21 mouse cellular contexts compared by ENCODE assay signal in genomic region chr9:119231552-119231951, GRCm38 (mm10). TPM values are rescaled to one million over a fixed set of nuclear protein-coding genes. Genes with fewer than 3 reads are reported as not detected.
"Had no signal": no experiment of that assay in that cellular context is flagged by ENCODE, and none has a peak within 500 bp of the region (broad histone marks: within the 10 kb centered on the region; RNA-seq: fewer than 3 reads in every experiment).

No protein-coding gene starts in this region.

- H3K36me3 ChIP-seq: limb, embryonic 10.5 days; midbrain, embryonic 15.5 days; neural tube, embryonic 12.5 days had no signal

- ATAC-seq: lung, postnatal 0 days; midbrain, embryonic 15.5 days had no signal

- H3K9me3 ChIP-seq: limb, embryonic 10.5 days; midbrain, embryonic 15.5 days; neural tube, embryonic 12.5 days had no signal

- H3K4me1 ChIP-seq: limb, embryonic 10.5 days; midbrain, embryonic 15.5 days; neural tube, embryonic 12.5 days had no signal

- H3K4me3 ChIP-seq: layer of hippocampus, adult 2 months; left cerebral cortex, adult 2 months; limb, embryonic 10.5 days; midbrain, embryonic 15.5 days; neural tube, embryonic 12.5 days had no signal

- H3K27ac ChIP-seq: layer of hippocampus, adult 2 months; left cerebral cortex, adult 2 months; limb, embryonic 10.5 days; midbrain, embryonic 15.5 days; neural tube, embryonic 12.5 days had no signal

- H3K9ac ChIP-seq: midbrain, embryonic 15.5 days; neural tube, embryonic 12.5 days had no signal

- H3K27me3 ChIP-seq: midbrain, embryonic 15.5 days; neural tube, embryonic 12.5 days had no signal

- DNase-seq: kidney, adult 11 months; kidney, adult 9 months; kidney, postnatal 10 days; kidney, postnatal 4 days; lung, adult 2 months; lung, postnatal 4 days; spleen, adult 18-20 months; thymus, postnatal 36 days had no signal

- H3K4me2 ChIP-seq: midbrain, embryonic 11.5 days; midbrain, embryonic 15.5 days; neural tube, embryonic 12.5 days had no signal

RNA-seq across cellular contexts. Expression of gene Slc22a13, which starts 22.7 kb away (rescaled TPM):
- total RNA-seq: layer of hippocampus, adult 2 months; layer of hippocampus, postnatal 25 days; megakaryocyte, adult 5-6 weeks; monocyte, adult 5-6 weeks; neutrophil, adult 5-6 weeks had no signal
- polyA plus RNA-seq: limb, embryonic 10.5 days; lung, postnatal 0 days; midbrain, embryonic 11.5 days; midbrain, embryonic 15.5 days; neural tube, embryonic 12.5 days; stomach, embryonic 14.5 days; thymus, postnatal 0 days had no signal
